Mouse (Mus musculus) ovary, adult 18-20 months (tissue): ENCODE measurements at regions not wholly inside any gene's neighbourhood (a gene's known extent, or its start where the extent isn't known, plus 50 kb on each side); places are given as distances from the start of the nearest gene placed in this dataset.

Source experiments
- DNase-seq: peaks from one replicate; pipeline ENCODE4 v3.0.0; 2022; ENCODE audit warnings: low spot score, mixed read lengths

- no peak for DNase-seq
These were observed 348.9 kb upstream of the Slc24a5 start for GRCm38 (mm10) chr2:124718985-124719384.

DNA sequence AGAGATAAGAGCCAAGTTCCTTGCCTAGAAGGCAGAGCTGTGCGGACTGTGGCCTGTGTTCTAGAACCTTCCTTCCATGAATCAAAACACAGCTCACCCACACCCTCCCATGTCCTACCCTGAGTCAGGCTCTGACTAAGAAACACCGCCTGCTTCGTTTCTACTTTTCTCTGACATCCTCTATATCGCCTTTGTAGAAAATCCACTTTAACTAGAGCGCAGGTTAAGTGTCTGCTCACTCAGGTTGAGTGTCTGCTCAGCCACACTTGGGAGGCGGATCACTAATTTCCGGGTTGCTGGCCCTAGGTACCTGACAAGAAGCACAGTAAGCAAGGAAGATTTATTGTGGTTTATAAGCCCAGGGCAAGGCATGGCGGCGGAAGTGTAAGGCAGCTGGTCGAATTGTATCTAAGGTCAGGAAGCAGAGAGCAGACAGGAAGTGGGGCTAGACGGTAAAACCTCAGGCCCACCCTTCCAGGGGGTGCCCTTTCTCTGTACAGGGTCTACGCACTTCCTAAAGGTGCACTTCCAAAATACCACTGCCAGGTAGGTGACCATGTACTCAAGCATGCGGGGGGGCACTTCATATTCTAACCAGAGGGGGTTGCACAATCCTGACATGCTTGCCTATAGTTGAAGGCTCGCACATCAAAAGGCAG, 348.0 kb upstream of the Slc24a5 start:
- no peak for DNase-seq

- DNase-seq = no peak
These were observed 347.1 kb upstream of the Slc24a5 start for GRCm38 (mm10) chr2:124720593-124721445.

- no peak for DNase-seq
These were observed 343.8 kb upstream of the Slc24a5 start for GRCm38 (mm10) chr2:124724171-124724570.

DNA sequence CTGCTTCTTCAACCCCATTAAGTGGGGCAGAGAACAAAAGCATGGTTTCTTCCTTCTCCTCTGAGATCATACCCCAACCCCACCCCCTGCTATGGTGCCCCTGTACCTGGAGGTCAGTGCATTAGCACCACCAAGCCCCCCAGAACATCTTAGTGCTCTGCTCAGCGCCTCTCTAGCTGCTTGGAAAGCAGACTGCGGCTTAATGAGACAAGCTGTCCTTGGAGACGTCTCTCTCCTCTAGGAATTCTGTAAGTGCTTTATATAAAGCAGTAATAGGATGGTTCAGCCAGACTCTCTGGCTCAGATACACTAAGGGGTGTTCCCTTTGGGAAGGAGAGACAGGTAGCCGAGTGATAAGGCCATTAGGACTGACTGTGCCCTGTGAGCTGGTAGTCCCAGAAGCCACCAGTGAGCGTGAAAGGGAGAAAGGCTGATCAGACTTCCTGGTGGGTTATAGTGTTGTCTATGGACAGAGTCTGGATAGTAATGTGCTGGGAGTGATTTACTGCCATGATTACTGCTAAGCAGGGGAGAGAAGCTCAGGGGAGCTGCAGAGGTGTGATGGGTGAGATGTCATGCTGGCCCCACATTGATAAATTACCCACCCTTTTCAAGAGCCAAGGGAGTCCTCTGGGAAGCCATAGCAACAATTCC, 343.0 kb upstream of the Slc24a5 start:
- DNase-seq = no peak

DNA sequence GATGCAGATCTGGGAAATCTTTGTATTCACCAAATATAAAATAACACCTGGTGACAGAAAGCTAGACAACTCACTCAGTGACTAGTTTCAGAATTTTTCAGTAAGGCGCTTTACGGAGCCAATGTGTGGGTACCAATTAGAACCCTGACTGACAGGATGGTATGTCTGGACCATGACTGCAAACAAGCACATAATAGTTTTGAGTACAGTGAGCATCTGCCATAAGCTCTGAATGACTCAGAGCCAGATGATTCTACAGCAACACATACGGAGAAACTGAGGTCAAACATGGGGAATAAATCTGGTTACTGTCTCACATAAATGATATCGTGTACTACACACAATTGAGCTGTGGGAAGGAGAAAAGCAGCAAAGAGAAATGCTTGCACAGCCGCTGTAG, 339.9 kb upstream of the Slc24a5 start:
- no peak for DNase-seq

DNA sequence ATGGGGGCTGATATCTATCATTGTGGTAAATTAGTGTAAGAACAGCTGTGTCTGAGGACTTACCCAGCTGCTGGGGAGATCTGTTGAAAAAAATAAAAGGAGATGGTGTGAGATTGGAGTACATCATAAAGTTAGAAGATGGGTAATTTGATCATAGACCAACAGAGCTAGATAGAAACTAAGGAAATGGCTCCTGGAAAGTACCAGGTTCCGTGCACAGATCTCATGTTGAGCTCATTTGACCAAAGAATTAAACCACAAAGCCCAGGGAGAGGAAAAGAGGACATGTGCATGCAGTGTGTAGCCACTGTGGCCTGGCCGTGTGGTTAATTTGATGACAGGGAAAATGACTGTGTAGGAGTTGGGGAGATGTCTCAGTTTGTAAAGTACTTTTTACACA, 335.3 kb upstream of the Slc24a5 start:
- no peak for DNase-seq

DNA sequence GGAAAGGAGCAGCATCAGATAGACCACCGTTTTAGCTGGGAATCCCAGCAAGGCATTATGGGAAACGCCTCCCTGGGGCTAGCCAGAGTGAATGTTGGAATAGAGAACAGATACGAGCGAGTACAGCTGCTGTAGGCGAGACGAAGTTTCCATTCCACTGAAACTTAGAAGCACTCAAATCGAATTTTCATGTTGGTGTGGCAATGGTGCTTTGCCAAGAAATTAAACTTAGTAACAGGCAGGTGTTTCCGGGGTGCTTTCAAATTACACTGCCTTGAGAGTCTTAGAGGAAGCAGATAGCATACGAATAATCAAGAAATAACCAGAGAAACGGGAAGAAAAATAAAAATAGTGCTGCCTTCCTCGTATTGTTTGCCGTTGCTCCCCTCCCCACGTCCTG, 327.1 kb upstream of the Slc24a5 start:
- DNase-seq = no peak

- DNase-seq = no peak
These were observed 325.0 kb upstream of the Slc24a5 start for GRCm38 (mm10) chr2:124742964-124743363.

- DNase-seq = no peak
These were observed 322.9 kb upstream of the Slc24a5 start for GRCm38 (mm10) chr2:124745045-124745444.

- DNase-seq = no peak
These were observed 320.8 kb upstream of the Slc24a5 start for GRCm38 (mm10) chr2:124747119-124747518.

DNA sequence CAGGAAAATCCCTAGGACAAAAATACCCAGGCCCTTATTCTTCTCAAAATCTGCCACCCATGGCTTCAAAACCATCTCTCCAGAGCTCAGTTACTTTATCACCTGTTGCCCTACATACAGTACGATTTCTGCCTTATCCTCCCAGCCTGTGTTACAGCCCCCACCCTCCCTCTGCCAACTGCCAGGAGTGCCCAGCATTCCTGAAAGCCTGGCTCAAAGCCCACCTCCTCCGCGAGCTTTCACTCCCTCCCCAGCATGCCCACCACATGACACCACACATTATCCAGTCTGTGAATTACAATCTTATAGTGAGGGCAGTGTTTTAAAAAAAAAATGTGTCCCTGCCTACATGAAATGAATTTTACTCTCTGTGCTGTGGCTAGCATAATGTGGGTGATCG, 320.3 kb upstream of the Slc24a5 start:
- peak; percentile 32 for DNase-seq

DNA sequence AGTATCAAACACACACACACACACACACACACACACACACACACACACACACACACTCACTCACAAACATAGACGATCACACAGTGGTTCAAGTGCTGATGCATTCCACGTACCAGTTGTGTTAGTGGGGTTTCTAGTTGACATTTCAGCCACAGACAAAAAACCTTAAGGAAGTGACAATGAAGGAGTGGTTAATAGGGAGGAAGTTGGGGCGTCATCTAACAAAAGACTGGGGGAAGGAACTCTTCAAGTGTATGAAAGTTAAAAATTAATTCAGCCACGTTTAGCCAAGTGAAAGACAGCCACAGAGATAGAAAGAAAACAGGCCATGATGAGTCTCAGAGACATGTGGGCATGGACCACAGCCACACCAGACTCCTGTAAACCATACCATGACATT, 316.1 kb upstream of the Slc24a5 start:
- DNase-seq = no peak

GRCm38 (mm10) chr2:124753717-124754116, 314.2 kb upstream of the Slc24a5 start:
- no peak for DNase-seq

DNA sequence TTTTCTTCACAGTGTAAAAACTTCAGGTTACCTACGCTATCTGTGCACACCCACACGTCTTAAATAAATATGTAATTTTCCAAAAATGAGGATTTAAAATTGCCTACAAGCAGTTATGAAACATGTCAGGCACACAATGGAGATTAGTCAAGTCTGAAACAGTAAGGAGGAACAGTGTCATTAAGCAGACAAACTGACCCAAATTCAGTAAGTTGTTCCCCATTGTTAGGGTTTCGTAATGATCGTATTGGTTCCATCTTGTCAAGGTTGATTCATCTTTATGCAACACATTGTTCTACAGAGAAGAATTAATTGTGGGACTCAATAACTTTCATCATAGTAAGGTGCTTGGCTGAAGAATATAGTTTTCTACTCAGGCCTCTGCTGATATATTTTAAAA, 312.7 kb upstream of the Slc24a5 start:
- no peak for DNase-seq

DNA sequence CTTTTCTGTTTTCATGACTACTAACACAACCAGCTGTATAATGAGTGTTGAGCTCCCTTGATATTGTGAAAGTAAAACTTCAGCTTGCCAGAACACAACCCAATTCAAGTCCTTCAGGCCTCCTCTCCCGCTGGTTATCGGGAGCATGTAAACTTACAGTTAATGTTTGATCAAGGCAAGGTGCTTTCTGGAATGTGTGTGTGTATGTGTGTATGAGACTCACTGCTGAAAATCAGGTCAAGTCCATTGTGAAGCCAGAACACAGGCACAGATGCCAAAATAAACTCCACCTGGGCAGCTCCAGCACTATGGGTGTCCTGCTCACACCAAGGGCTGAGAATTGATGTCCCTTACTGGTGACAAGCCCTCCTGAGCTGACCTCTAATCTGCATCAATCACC, 308.9 kb upstream of the Slc24a5 start:
- no peak for DNase-seq

DNA sequence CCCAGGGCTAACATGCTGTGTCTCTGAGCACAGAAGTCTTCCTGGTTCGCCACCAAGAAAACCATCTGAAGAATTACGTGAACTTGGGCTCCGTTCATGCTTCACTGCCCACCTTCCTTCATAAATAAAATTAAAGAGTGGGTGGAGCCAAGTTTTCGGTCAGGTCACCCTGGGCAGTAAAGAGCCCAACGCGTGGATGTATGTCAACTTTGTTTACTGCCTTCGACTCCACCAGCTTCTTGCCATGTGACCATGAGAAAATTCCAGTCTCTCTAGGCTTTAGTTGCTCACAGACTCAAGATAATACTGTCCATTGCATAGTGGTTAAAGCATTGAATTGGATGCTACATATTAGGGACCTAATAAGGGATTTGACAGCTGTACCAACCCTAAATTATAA, 304.3 kb upstream of the Slc24a5 start:
- no peak for DNase-seq

DNA sequence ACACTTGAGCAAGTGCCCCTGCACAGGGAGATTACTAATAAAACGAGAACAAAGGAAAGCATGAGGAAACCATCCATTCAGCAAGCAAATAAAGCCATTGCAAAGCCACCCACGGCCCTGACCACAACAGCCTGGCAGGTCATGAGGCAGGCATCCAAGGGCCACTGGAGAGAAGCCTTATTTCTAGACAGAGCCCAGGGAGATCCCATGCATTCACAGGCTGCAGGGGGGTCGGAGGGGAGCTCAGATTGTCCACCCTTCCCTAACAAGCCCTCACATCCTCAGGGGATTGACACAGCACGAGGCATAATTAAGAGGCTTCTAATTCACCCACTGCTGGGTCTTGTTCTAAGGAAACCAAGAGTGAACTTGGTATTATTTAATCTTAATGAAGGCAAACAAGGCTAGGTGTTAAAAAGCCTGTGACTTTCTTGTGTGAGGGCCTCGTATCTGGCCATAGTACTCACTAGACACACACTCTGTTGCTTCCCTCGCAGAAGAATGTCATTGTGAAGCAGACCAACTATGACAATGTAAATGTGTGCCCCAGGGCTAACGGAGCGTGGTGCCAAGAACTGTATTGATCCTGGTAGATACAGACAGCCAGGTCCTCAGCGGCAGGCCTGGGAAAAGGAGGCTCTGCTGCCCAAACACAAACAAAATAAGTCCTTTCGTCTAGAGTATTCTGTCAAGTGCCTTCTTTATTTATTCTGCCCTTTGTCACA, 303.6 kb upstream of the Slc24a5 start:
- peak; percentile 15 for DNase-seq

DNA sequence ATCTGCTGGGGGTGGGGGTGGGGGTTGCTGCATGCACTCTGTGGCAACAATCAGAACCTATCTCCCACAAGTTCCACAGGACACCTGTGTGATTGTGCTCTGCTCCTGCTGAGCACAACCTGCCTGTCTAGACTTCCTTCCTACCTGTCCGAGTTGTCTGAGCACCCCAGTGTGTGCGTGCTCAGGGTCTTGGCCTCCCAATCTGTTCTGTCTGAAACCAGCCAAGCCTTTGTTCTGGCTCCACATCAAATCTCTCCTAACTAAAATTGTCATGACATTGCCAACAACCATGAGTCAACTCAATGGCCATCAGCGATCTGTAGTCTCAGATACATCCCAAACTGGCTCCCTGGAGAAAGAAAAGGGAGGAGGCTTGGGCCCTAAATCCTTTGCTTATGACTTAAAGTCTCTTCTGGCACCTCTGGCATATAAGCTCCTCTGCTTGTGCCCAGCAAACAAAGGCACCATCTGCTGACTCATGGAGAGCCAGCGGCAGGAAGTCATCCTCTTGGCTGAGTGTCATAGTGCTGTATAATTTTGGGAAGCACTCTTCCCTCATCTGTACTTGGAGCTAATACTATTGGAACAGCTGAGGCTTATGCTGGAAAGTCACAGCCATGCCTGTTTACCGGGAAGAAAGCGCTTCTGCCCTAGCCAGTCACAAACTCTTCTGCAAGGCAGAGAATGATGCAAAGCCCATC, 298.5 kb upstream of the Slc24a5 start:
- no peak for DNase-seq

DNA sequence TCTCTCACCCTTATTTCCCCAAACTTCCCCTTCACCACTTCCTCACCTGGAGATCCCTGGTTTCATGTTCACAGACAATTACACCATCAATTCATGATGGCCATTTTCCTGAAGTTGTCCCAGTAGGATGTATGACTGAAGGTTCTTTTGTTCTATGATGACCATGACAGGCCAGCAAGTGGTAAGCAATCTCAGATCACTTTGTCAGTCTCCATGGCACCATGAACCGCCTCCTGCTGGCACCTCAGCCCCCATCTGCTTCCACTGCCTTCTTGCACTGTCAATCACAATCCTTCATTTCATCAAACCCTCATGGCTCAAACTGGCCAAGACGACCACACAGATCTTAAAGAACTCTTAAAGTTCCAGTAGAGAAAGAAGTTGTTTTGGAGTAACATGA, 297.9 kb upstream of the Slc24a5 start:
- no peak for DNase-seq

DNA sequence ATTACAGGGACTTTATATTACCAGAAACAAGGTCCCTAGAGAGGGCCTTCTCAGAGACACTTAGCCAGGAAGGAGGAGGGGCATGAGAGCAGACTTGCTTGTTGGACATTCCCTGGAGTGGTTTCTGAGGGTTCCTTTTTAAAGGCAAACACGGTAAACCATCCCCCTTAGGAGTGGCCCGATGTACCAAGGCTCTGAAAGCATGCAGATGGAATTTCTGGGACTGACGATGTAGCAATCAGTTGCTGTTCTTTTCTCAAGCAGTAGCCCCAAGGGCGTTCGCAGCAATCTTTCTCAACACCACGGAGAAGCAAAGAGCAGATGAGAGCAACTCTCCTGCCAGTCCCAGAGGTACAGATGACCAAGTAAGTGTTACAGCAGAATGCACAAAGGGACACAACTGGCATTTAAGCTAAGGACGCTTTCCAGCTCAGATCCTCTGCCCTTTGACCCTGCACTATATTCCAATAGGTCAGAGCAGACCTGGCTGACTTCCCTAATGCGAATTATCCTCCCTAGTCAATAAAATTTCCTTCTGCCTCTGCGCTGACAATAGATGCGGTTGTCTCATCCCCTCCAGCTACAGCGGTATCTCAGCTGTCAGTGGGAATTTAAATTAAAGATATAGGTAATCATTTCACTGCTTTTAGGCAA, 295.7 kb upstream of the Slc24a5 start:
- DNase-seq = no peak
